Comparison of ENCODE assay signal across 11 mouse cellular contexts in genomic region chr12:111448931-111449705, GRCm38 (mm10). TPM values are rescaled to one million over a fixed set of nuclear protein-coding genes. Genes with fewer than 3 reads are reported as not detected.
DNase-seq lines count a peak whose midpoint lies in the region; ATAC-seq and TF ChIP-seq lines count a peak whose summit lies in the region.
"Had no signal": no experiment of that assay in that cellular context is flagged by ENCODE, and none has a peak within 500 bp of the region (broad histone marks: within the 10 kb centered on the region; RNA-seq: fewer than 3 reads in every experiment).

No protein-coding gene starts in this region.

- H3K79me2 ChIP-seq in myocyte (ENCODE audit: control insufficient read depth, insufficient read depth), result peaks cover 34% of the 10 kb centered on the region

- ATAC-seq in hindbrain, embryonic 12.5 days (ENCODE audit: low FRiP score), result no peak
- no peak for ATAC-seq in embryonic facial prominence, embryonic 13.5 days (ENCODE audit: insufficient number of reproducible peaks, insufficient read depth, low FRiP score, low TSS enrichment, low read depth)
- ATAC-seq in kidney, postnatal 0 days (replicated peaks; ENCODE audit: low FRiP score, low read depth), result no peak
- no peak for ATAC-seq in forebrain, embryonic 13.5 days
- ATAC-seq in hindbrain, embryonic 13.5 days (ENCODE audit: low FRiP score), result no peak
- ATAC-seq: hindbrain, postnatal 0 days had no signal

- TF ChIP-seq POLR2A in myocyte (IDR thresholded peaks at IDR 0.05; ENCODE audit: insufficient read length, low read depth), result no peak

- no peaks in the 10 kb centered on the region for H3K9me3 ChIP-seq in hindbrain, embryonic 10.5 days
- no peaks in the 10 kb centered on the region for H3K9me3 ChIP-seq in hindbrain, embryonic 12.5 days (replicated peaks)
- H3K9me3 ChIP-seq in embryonic facial prominence, embryonic 13.5 days, result no peaks in the 10 kb centered on the region
- H3K9me3 ChIP-seq in kidney, postnatal 0 days (replicated peaks; ENCODE audit: low read length), result no peaks in the 10 kb centered on the region
- no peaks in the 10 kb centered on the region for H3K9me3 ChIP-seq in forebrain, embryonic 13.5 days (replicated peaks)
- no peaks in the 10 kb centered on the region for H3K9me3 ChIP-seq in hindbrain, embryonic 13.5 days
- H3K9me3 ChIP-seq: forebrain, embryonic 10.5 days had no signal

- H3K4me1 ChIP-seq in hindbrain, embryonic 10.5 days (replicated peaks), result peaks cover 62% of the 10 kb centered on the region
- peaks cover 30% of the 10 kb centered on the region for H3K4me1 ChIP-seq in hindbrain, embryonic 12.5 days
- peaks cover 73% of the 10 kb centered on the region for H3K4me1 ChIP-seq in embryonic facial prominence, embryonic 13.5 days
- peaks cover 66% of the 10 kb centered on the region for H3K4me1 ChIP-seq in kidney, postnatal 0 days (replicated peaks; ENCODE audit: insufficient read depth, low read length)
- H3K4me1 ChIP-seq in forebrain, embryonic 13.5 days, result peaks cover 8% of the 10 kb centered on the region
- peaks cover 31% of the 10 kb centered on the region for H3K4me1 ChIP-seq in hindbrain, embryonic 13.5 days (replicated peaks)

- TF ChIP-seq CTCF in kidney, postnatal 0 days (IDR thresholded peaks at IDR 0.05; ENCODE audit: low read depth), result no peak

- DNase-seq in hindbrain, embryonic 10.5 days (ENCODE audit: low spot score), result no peak
- DNase-seq in kidney, postnatal 0 days (ENCODE audit: low spot score), result no peak
- DNase-seq in thymus, postnatal 0 days (ENCODE audit: low spot score), result no peak

- H3K27me3 ChIP-seq in hindbrain, embryonic 10.5 days (ENCODE audit: insufficient read depth, poor library complexity, severe bottlenecking), result peaks cover 99% of the 10 kb centered on the region
- peaks cover 86% of the 10 kb centered on the region for H3K27me3 ChIP-seq in hindbrain, embryonic 12.5 days
- H3K27me3 ChIP-seq in embryonic facial prominence, embryonic 13.5 days, result peaks cover 90% of the 10 kb centered on the region
- 0 out of 2 replicates have a peak, but pooled peaks cover 6% of the 10 kb centered on the region for H3K27me3 ChIP-seq in kidney, postnatal 0 days (ENCODE audit: insufficient read depth, low read length)
- H3K27me3 ChIP-seq in myocyte (ENCODE audit: control insufficient read depth, insufficient read depth, insufficient read length), result no peaks in the 10 kb centered on the region
- H3K27me3 ChIP-seq in forebrain, embryonic 13.5 days, result peaks cover 93% of the 10 kb centered on the region
- H3K27me3 ChIP-seq in hindbrain, embryonic 13.5 days, result peaks cover 97% of the 10 kb centered on the region

- H3K27ac ChIP-seq in hindbrain, embryonic 10.5 days, result 0 out of 2 replicates have a peak overlapping the region, but pooled peaks have one; percentile 20
- H3K27ac ChIP-seq in hindbrain, embryonic 12.5 days, result no peak overlapping the region
- H3K27ac ChIP-seq in embryonic facial prominence, embryonic 13.5 days, result peak overlapping the region; percentile 69
- H3K27ac ChIP-seq in kidney, postnatal 0 days, result peak overlapping the region; percentile 60; the same call in 1 of the 2 replicates
- H3K27ac ChIP-seq in forebrain, embryonic 13.5 days, result no peak overlapping the region
- no peak overlapping the region for H3K27ac ChIP-seq in hindbrain, embryonic 13.5 days
- H3K27ac ChIP-seq: forebrain, embryonic 10.5 days; hindbrain, postnatal 0 days had no signal

- no peaks in the 10 kb centered on the region for H3K36me3 ChIP-seq in hindbrain, embryonic 10.5 days
- H3K36me3 ChIP-seq in hindbrain, embryonic 12.5 days, result no peaks in the 10 kb centered on the region
- no peaks in the 10 kb centered on the region for H3K36me3 ChIP-seq in embryonic facial prominence, embryonic 13.5 days
- H3K36me3 ChIP-seq in kidney, postnatal 0 days (ENCODE audit: insufficient read depth, low read length), result peaks cover 16% of the 10 kb centered on the region
- peaks cover 50% of the 10 kb centered on the region for H3K36me3 ChIP-seq in myocyte (ENCODE audit: control insufficient read depth, insufficient read depth)
- H3K36me3 ChIP-seq in forebrain, embryonic 13.5 days (ENCODE audit: poor library complexity, severe bottlenecking), result no peaks in the 10 kb centered on the region
- H3K36me3 ChIP-seq in hindbrain, embryonic 13.5 days, result no peaks in the 10 kb centered on the region
- H3K36me3 ChIP-seq: forebrain, embryonic 10.5 days had no signal

- WGBS in hindbrain, embryonic 10.5 days, result 19% methylated on average over 14 of the region's 14 CpGs
- 19% methylated on average over 13 of the region's 14 CpGs for WGBS in hindbrain, embryonic 12.5 days
- WGBS in embryonic facial prominence, embryonic 13.5 days, result 16% methylated on average over 14 of the region's 14 CpGs
- WGBS in kidney, postnatal 0 days, result 14% methylated on average over 13 of the region's 14 CpGs
- 20% methylated on average over 12 of the region's 14 CpGs for WGBS in forebrain, embryonic 13.5 days
- WGBS in hindbrain, embryonic 13.5 days, result 16% methylated on average over 13 of the region's 14 CpGs

- H3K4me2 ChIP-seq in hindbrain, embryonic 12.5 days (replicated peaks), result no peak overlapping the region
- peak overlapping the region; percentile 18 for H3K4me2 ChIP-seq in embryonic facial prominence, embryonic 13.5 days
- no peak overlapping the region; the same call in 1 of the 2 replicates for H3K4me2 ChIP-seq in kidney, postnatal 0 days (ENCODE audit: low read length)
- peak overlapping the region; percentile 84 for H3K4me2 ChIP-seq in myocyte (ENCODE audit: low read depth)
- H3K4me2 ChIP-seq in forebrain, embryonic 13.5 days, result no peak overlapping the region
- no peak overlapping the region for H3K4me2 ChIP-seq in hindbrain, embryonic 13.5 days

- no peak overlapping the region for H3ac ChIP-seq in myocyte (ENCODE audit: control insufficient read depth, insufficient read length)

- H3K9ac ChIP-seq in hindbrain, embryonic 12.5 days, result no peak overlapping the region
- H3K9ac ChIP-seq in embryonic facial prominence, embryonic 13.5 days, result 0 out of 2 replicates have a peak overlapping the region, but pooled peaks have one; percentile 32
- H3K9ac ChIP-seq in kidney, postnatal 0 days (ENCODE audit: low read depth, low read length), result no peak overlapping the region
- H3K9ac ChIP-seq in forebrain, embryonic 13.5 days, result no peak overlapping the region
- no peak overlapping the region for H3K9ac ChIP-seq in hindbrain, embryonic 13.5 days

- 0 out of 2 replicates have a peak overlapping the region, but pooled peaks have one; percentile 4 for H3K4me3 ChIP-seq in hindbrain, embryonic 10.5 days
- no peak overlapping the region for H3K4me3 ChIP-seq in hindbrain, embryonic 12.5 days
- H3K4me3 ChIP-seq in embryonic facial prominence, embryonic 13.5 days, result no peak overlapping the region
- no peak overlapping the region for H3K4me3 ChIP-seq in kidney, postnatal 0 days (replicated peaks; ENCODE audit: low read depth, low read length)
- no peak overlapping the region for H3K4me3 ChIP-seq in myocyte
- H3K4me3 ChIP-seq in forebrain, embryonic 13.5 days, result no peak overlapping the region
- H3K4me3 ChIP-seq in hindbrain, embryonic 13.5 days, result no peak overlapping the region
- H3K4me3 ChIP-seq: forebrain, embryonic 10.5 days had no signal

RNA-seq across cellular contexts. Expression of gene Tnfaip2, which starts 6.8 kb away (rescaled TPM):
- polyA plus RNA-seq in hindbrain, embryonic 10.5 days (2016; fragmentation: Nextera tagmentation; extraction: Ambion mirVana), result 3.0 and 3.2 TPM in 2 replicates
- 3.7 and 4.1 TPM in 2 replicates for polyA plus RNA-seq in hindbrain, embryonic 12.5 days (2016; fragmentation: Nextera tagmentation; extraction: Ambion mirVana)
- 8.1 and 10.6 TPM in 2 replicates for polyA plus RNA-seq in embryonic facial prominence, embryonic 13.5 days (2015; fragmentation: Nextera tagmentation; extraction: Ambion mirVana)
- 34.8 and 46.7 TPM in 2 replicates for polyA plus RNA-seq in kidney, postnatal 0 days (2015; fragmentation: Nextera tagmentation; extraction: Ambion mirVana)
- polyA plus RNA-seq in myocyte (2012; fragmentation: generic; extraction: Trizol), result 169 TPM
- 0.60 and 1.2 TPM in 2 replicates for polyA plus RNA-seq in forebrain, embryonic 13.5 days (2015; fragmentation: Nextera tagmentation; extraction: Ambion mirVana)
- polyA plus RNA-seq in thymus, postnatal 0 days (2015; fragmentation: Nextera tagmentation; extraction: Ambion mirVana), result 9.0 and 9.1 TPM in 2 replicates
- 1.6 and 1.8 TPM in 2 replicates for polyA plus RNA-seq in hindbrain, embryonic 13.5 days (2015; fragmentation: Nextera tagmentation; extraction: Ambion mirVana)

RNA-seq across cellular contexts. Expression of gene Exoc3l4, which starts 32.3 kb away (rescaled TPM):
- 4.7 and 5.4 TPM in 2 replicates for polyA plus RNA-seq in hindbrain, embryonic 10.5 days (2016; fragmentation: Nextera tagmentation; extraction: Ambion mirVana)
- polyA plus RNA-seq in hindbrain, embryonic 12.5 days (2016; fragmentation: Nextera tagmentation; extraction: Ambion mirVana), result 4.9 and 5.1 TPM in 2 replicates
- polyA plus RNA-seq in embryonic facial prominence, embryonic 13.5 days (2015; fragmentation: Nextera tagmentation; extraction: Ambion mirVana), result 10.2 and 12.7 TPM in 2 replicates
- polyA plus RNA-seq in kidney, postnatal 0 days (2015; fragmentation: Nextera tagmentation; extraction: Ambion mirVana), result 25.4 and 25.9 TPM in 2 replicates
- polyA plus RNA-seq in myocyte (2012; fragmentation: generic; extraction: Trizol), result 23.2 TPM
- polyA plus RNA-seq in forebrain, embryonic 13.5 days (2015; fragmentation: Nextera tagmentation; extraction: Ambion mirVana), result 1.2 and 2.3 TPM in 2 replicates
- polyA plus RNA-seq in thymus, postnatal 0 days (2015; fragmentation: Nextera tagmentation; extraction: Ambion mirVana), result 25.3 and 33.2 TPM in 2 replicates
- 2.0 and 2.1 TPM in 2 replicates for polyA plus RNA-seq in hindbrain, embryonic 13.5 days (2015; fragmentation: Nextera tagmentation; extraction: Ambion mirVana)

RNA-seq across cellular contexts. Expression of gene Gm266, which starts 36.5 kb away (rescaled TPM):
- 11.6 and 14.1 TPM in 2 replicates for polyA plus RNA-seq in hindbrain, embryonic 10.5 days (2016; fragmentation: Nextera tagmentation; extraction: Ambion mirVana)
- 9.4 and 14.3 TPM in 2 replicates for polyA plus RNA-seq in hindbrain, embryonic 12.5 days (2016; fragmentation: Nextera tagmentation; extraction: Ambion mirVana)
- 9.5 and 12.1 TPM in 2 replicates for polyA plus RNA-seq in embryonic facial prominence, embryonic 13.5 days (2015; fragmentation: Nextera tagmentation; extraction: Ambion mirVana)
- 97.1 and 109 TPM in 2 replicates for polyA plus RNA-seq in kidney, postnatal 0 days (2015; fragmentation: Nextera tagmentation; extraction: Ambion mirVana)
- polyA plus RNA-seq in myocyte (2012; fragmentation: generic; extraction: Trizol), result 1.5 TPM
- 0.40 and 1.0 TPM in 2 replicates for polyA plus RNA-seq in forebrain, embryonic 13.5 days (2015; fragmentation: Nextera tagmentation; extraction: Ambion mirVana)
- polyA plus RNA-seq in thymus, postnatal 0 days (2015; fragmentation: Nextera tagmentation; extraction: Ambion mirVana), result 20.6 and 21.1 TPM in 2 replicates
- 1.7 and 2.0 TPM in 2 replicates for polyA plus RNA-seq in hindbrain, embryonic 13.5 days (2015; fragmentation: Nextera tagmentation; extraction: Ambion mirVana)

RNA-seq across cellular contexts. Expression of gene Lbhd2, which starts 42.5 kb away (rescaled TPM):
- polyA plus RNA-seq in hindbrain, embryonic 10.5 days (2016; fragmentation: Nextera tagmentation; extraction: Ambion mirVana), result 0.25 TPM in 1 of 2 replicates, not detected in the other
- 0.45 and 0.74 TPM in 2 replicates for polyA plus RNA-seq in hindbrain, embryonic 12.5 days (2016; fragmentation: Nextera tagmentation; extraction: Ambion mirVana)
- 2.0 and 3.4 TPM in 2 replicates for polyA plus RNA-seq in embryonic facial prominence, embryonic 13.5 days (2015; fragmentation: Nextera tagmentation; extraction: Ambion mirVana)
- 12.6 and 14.3 TPM in 2 replicates for polyA plus RNA-seq in kidney, postnatal 0 days (2015; fragmentation: Nextera tagmentation; extraction: Ambion mirVana)
- polyA plus RNA-seq in myocyte (2012; fragmentation: generic; extraction: Trizol), result not detected
- 0.35 and 1.0 TPM in 2 replicates for polyA plus RNA-seq in forebrain, embryonic 13.5 days (2015; fragmentation: Nextera tagmentation; extraction: Ambion mirVana)
- 4.8 and 5.9 TPM in 2 replicates for polyA plus RNA-seq in thymus, postnatal 0 days (2015; fragmentation: Nextera tagmentation; extraction: Ambion mirVana)
- polyA plus RNA-seq in hindbrain, embryonic 13.5 days (2015; fragmentation: Nextera tagmentation; extraction: Ambion mirVana), result 0.26 and 0.52 TPM in 2 replicates
- polyA plus RNA-seq: forebrain, embryonic 10.5 days; liver, embryonic 16.5 days had no signal

Comparison
In these comparisons a context has a peak if more than half of its experiments do, and no peak if none do; other contexts are left out.
1. H3K27ac ChIP-seq: peak in hindbrain, embryonic 10.5 days (single experiment), embryonic facial prominence, embryonic 13.5 days (single experiment) and kidney, postnatal 0 days (single experiment); none in hindbrain, embryonic 12.5 days (single experiment), forebrain, embryonic 13.5 days (single experiment) and hindbrain, embryonic 13.5 days (single experiment).
2. H3K4me2 ChIP-seq: peak in embryonic facial prominence, embryonic 13.5 days (single experiment) and myocyte (single experiment); none in hindbrain, embryonic 12.5 days (single experiment), kidney, postnatal 0 days (single experiment), forebrain, embryonic 13.5 days (single experiment) and hindbrain, embryonic 13.5 days (single experiment).